Mouse (Mus musculus) erythroblast, embryonic 14.5 days (primary cell): ENCODE measurements around the gene Zbp1.

Experiments used
- GATA1 ChIP-seq: IDR thresholded peaks from 2 replicates; pipeline ENCODE4 v1.6.1; 2012; ENCODE audit warnings: low read length, inconsistent platforms, mixed read lengths
- TAL1 ChIP-seq: IDR thresholded peaks from 3 replicates; pipeline ENCODE4 v1.6.1; 2012; ENCODE audit warnings: low read length, inconsistent platforms, mixed read lengths

- TF ChIP-seq GATA1 (no peak), TAL1 (no peak)
These were observed 40.8 kb downstream of the Zbp1 start for GRCm38 (mm10) chr2:173177951-173178350.
